ENCODE assay signal across 9 mouse cellular contexts in genomic region chr3:138741649-138742565, GRCm38 (mm10). TPM values are rescaled to one million over a fixed set of nuclear protein-coding genes. Genes with fewer than 3 reads are reported as not detected.
DNase-seq lines count a peak whose midpoint lies in the region; ATAC-seq and TF ChIP-seq lines count a peak whose summit lies in the region.
"Had no signal": no experiment of that assay in that cellular context is flagged by ENCODE, and none has a peak within 500 bp of the region (broad histone marks: within the 10 kb centered on the region; RNA-seq: fewer than 3 reads in every experiment).

Gene Tspan5 (plus strand): TSS chr3:138742195.

- H3K4me2 ChIP-seq in intestine, postnatal 0 days (replicated peaks; ENCODE audit: low read depth), result peak within 1 kb of the TSS; percentile 99
- H3K4me2 ChIP-seq in limb, embryonic 12.5 days, result peak within 1 kb of the TSS; percentile 71
- peak within 1 kb of the TSS; percentile 78 for H3K4me2 ChIP-seq in midbrain, embryonic 13.5 days (replicated peaks)

- H3K9ac ChIP-seq in intestine, postnatal 0 days (ENCODE audit: low read depth, low read length), result peak within 1 kb of the TSS; percentile 65
- H3K9ac ChIP-seq in limb, embryonic 12.5 days (replicated peaks), result peak within 1 kb of the TSS; percentile 88
- peak within 1 kb of the TSS; percentile 95 for H3K9ac ChIP-seq in midbrain, embryonic 13.5 days (replicated peaks)

- no peak for TF ChIP-seq CTCF in intestine, postnatal 0 days (IDR thresholded peaks at IDR 0.05; ENCODE audit: low read depth)

- DNase-seq in layer of hippocampus, adult 11-12 months (ENCODE audit: low spot score), result peak; percentile 76
- no peak for DNase-seq in layer of hippocampus, adult 9-10 months (ENCODE audit: low spot score)
- peak; percentile 47 for DNase-seq in embryo, embryonic 11.5 days (ENCODE audit: low read depth, low spot score)
- peak; percentile 34 for DNase-seq in spleen, adult 12 weeks (ENCODE audit: low spot score)

- peak; percentile 48 for ATAC-seq in granulocyte monocyte progenitor cell, adult 5-6 weeks (replicated peaks; ENCODE audit: poor library complexity, severe bottlenecking)
- peak; percentile 87 for ATAC-seq in intestine, postnatal 0 days
- ATAC-seq in limb, embryonic 12.5 days (ENCODE audit: insufficient number of reproducible peaks, insufficient read depth, low FRiP score, low TSS enrichment, low read depth), result peak; percentile 61
- ATAC-seq in midbrain, embryonic 13.5 days, result peak; percentile 88

- no peaks in the 10 kb centered on the region for H3K4me1 ChIP-seq in intestine, postnatal 0 days (replicated peaks; ENCODE audit: control insufficient read depth, insufficient read depth, low read length)
- peaks cover 16% of the 10 kb centered on the region for H3K4me1 ChIP-seq in limb, embryonic 12.5 days (replicated peaks)
- H3K4me1 ChIP-seq in midbrain, embryonic 13.5 days (replicated peaks), result peaks cover 41% of the 10 kb centered on the region

- no peaks in the 10 kb centered on the region for H3K9me3 ChIP-seq in intestine, postnatal 0 days (ENCODE audit: control insufficient read depth)
- no peaks in the 10 kb centered on the region for H3K9me3 ChIP-seq in limb, embryonic 12.5 days
- no peaks in the 10 kb centered on the region for H3K9me3 ChIP-seq in midbrain, embryonic 13.5 days

- under 1% methylated on average over 86 of the region's 100 CpGs for WGBS in intestine, postnatal 0 days
- under 1% methylated on average over 78 of the region's 100 CpGs for WGBS in limb, embryonic 12.5 days
- under 1% methylated on average over 77 of the region's 100 CpGs for WGBS in midbrain, embryonic 13.5 days

- peaks cover 11% of the 10 kb centered on the region; the same call in 1 of the 2 replicates for H3K27me3 ChIP-seq in intestine, postnatal 0 days (replicated peaks; ENCODE audit: control insufficient read depth, insufficient read depth, low read length)
- H3K27me3 ChIP-seq in limb, embryonic 12.5 days, result peaks cover 15% of the 10 kb centered on the region
- peaks cover 8% of the 10 kb centered on the region; the same call in 1 of the 2 replicates for H3K27me3 ChIP-seq in midbrain, embryonic 13.5 days

- no peaks in the 10 kb centered on the region for H3K36me3 ChIP-seq in intestine, postnatal 0 days (ENCODE audit: control insufficient read depth, insufficient read depth)
- H3K36me3 ChIP-seq in limb, embryonic 12.5 days, result no peaks in the 10 kb centered on the region
- H3K36me3 ChIP-seq in midbrain, embryonic 13.5 days, result no peaks in the 10 kb centered on the region
- H3K36me3 ChIP-seq: G1E had no signal

- H3K4me3 ChIP-seq in intestine, postnatal 0 days (ENCODE audit: low read depth, low read length), result peak within 1 kb of the TSS; percentile 75
- H3K4me3 ChIP-seq in limb, embryonic 12.5 days (replicated peaks), result peak within 1 kb of the TSS; percentile 88
- H3K4me3 ChIP-seq in midbrain, embryonic 13.5 days (replicated peaks), result peak within 1 kb of the TSS; percentile 89

- H3K27ac ChIP-seq in intestine, postnatal 0 days (ENCODE audit: low read depth, low read length), result peak within 1 kb of the TSS; percentile 51
- peak within 1 kb of the TSS; percentile 72 for H3K27ac ChIP-seq in limb, embryonic 12.5 days
- peak within 1 kb of the TSS; percentile 95 for H3K27ac ChIP-seq in midbrain, embryonic 13.5 days

RNA-seq across cellular contexts. Expression of gene Tspan5, which starts in this region (rescaled TPM):
- total RNA-seq in granulocyte monocyte progenitor cell, adult 5-6 weeks (2014; fragmentation: Nextera tagmentation), result 30.6 and 31.2 TPM in 2 replicates
- total RNA-seq in granulocyte monocyte progenitor cell, adult 5-6 weeks (2017), result 39.1 and 43.2 TPM in 2 replicates
- 6.4 and 7.4 TPM in 2 replicates for polyA plus RNA-seq in intestine, postnatal 0 days (2015; fragmentation: Nextera tagmentation; extraction: Ambion mirVana)
- polyA plus RNA-seq in limb, embryonic 12.5 days (2016; fragmentation: Nextera tagmentation; extraction: Ambion mirVana), result 25.6 and 29.0 TPM in 2 replicates
- polyA plus RNA-seq in midbrain, embryonic 13.5 days (2015; fragmentation: Nextera tagmentation; extraction: Ambion mirVana), result 75.5 and 79.1 TPM in 2 replicates
- polyA plus RNA-seq: G1E had no signal
